Mouse (Mus musculus) stomach, embryonic 16.5 days (tissue): ENCODE data around the gene Iqce. TPM values are rescaled to one million over a fixed set of nuclear protein-coding genes. Genes with fewer than 3 reads are reported as not detected.

Source experiments
- ATAC-seq: fragments of 200-750 bp; cut with Nextera tagmentation; 2 replicates; pipeline ENCODE4 v1.8.0; 2017; ENCODE audit warnings: moderate number of reproducible peaks, moderate TSS enrichment; ENCODE audit not compliant: insufficient read depth, low FRiP score
- H3K27ac ChIP-seq: fragments of 300-500 bp; sonication (generic); 2 replicates; pipeline ENCODE4 v1.5.1; 2014; ENCODE audit warnings: low read length
- H3K27me3 ChIP-seq: fragments of 300-500 bp; sonication (generic); 2 replicates; pipeline ENCODE4 v1.6.1; 2014; ENCODE audit warnings: low read length, control low read depth, mixed read lengths; ENCODE audit not compliant: control insufficient read depth, insufficient read depth
- H3K36me3 ChIP-seq: fragments of 300-500 bp; sonication (generic); 2 replicates; pipeline ENCODE4 v1.6.1; 2014; ENCODE audit warnings: low read length; ENCODE audit not compliant: control insufficient read depth, insufficient read depth
- H3K4me1 ChIP-seq: fragments of 300-500 bp; sonication (generic); 2 replicates; pipeline ENCODE4 v1.6.1; 2014; ENCODE audit warnings: low read length, control low read depth, mixed read lengths; ENCODE audit not compliant: control insufficient read depth, insufficient read depth
- H3K4me2 ChIP-seq: fragments of 300-500 bp; sonication (generic); 2 replicates; pipeline ENCODE4 v1.6.1; 2014; ENCODE audit warnings: low read depth, low read length, mixed read lengths
- H3K4me3 ChIP-seq: fragments of 300-500 bp; sonication (generic); replicated peaks from 2 replicates; pipeline ENCODE4 v1.5.1; 2014; ENCODE audit warnings: mild to moderate bottlenecking, low read length
- H3K9ac ChIP-seq: fragments of 300-500 bp; sonication (generic); 2 replicates; pipeline ENCODE4 v1.6.1; 2014; ENCODE audit warnings: low read length
- H3K9me3 ChIP-seq: fragments of 300-500 bp; sonication (generic); replicated peaks from 2 replicates; pipeline ENCODE4 v1.6.1; 2016; ENCODE audit warnings: low read length, control low read depth; ENCODE audit not compliant: control insufficient read depth
- WGBS: fragments of 180-500 bp; shearing (Covaris S2); extraction: QIAGEN DNeasy Blood & Tissue Kit; methylation state at CpG from one replicate; pipeline ENCODE4 v1.1.7; 2014; 5-methylcytosine and 5-hydroxymethylcytosine counted together
- polyA plus RNA-seq: library from polyadenylated mRNA; unstranded; fragments of >200 nt; fragmentation: Nextera tagmentation; extraction: Ambion mirVana; gene quantifications from 2 replicates; pipeline ENCODE4 v1.2.1, GENCODE M21; 2015

The Iqce gene
- polyA plus RNA-seq, 1 experiment from 2014 or later = 21.1 TPM

DNA sequence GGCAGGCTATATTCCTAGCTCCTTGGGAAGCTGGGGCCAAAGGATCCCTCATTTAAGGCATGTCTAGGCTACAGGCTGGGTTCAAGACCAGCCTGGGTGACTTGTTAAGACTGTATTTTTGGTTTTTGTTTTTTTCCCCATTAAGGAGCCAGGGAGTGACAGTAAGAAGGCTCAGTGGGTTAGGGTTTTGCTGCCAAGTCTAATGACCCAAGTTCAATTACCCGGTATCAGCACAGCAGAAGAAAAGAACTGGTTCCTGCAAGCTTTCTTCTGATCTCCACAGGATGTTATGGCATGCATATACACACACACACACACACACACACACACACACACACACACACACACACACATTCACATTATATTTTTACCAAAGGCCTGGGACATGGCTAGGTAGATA lies 41.8 kb downstream of the Iqce start:
- H3K4me2 ChIP-seq = no peak overlapping the region
- no peak for ATAC-seq
- H3K27ac ChIP-seq = no peak overlapping the region
- no peaks in the 10 kb centered on the region for H3K9me3 ChIP-seq
- 56% methylated on average over 1 of the region's 1 CpGs for whole genome bisulfite sequencing
- peaks cover 29% of the 10 kb centered on the region for H3K4me1 ChIP-seq
- no peak overlapping the region for H3K9ac ChIP-seq
- no peak overlapping the region for H3K4me3 ChIP-seq
- H3K36me3 ChIP-seq = no peaks in the 10 kb centered on the region
- no peaks in the 10 kb centered on the region for H3K27me3 ChIP-seq

- Histone ChIP-seq H3K27ac (no peak overlapping the region), H3K9ac (0 out of 2 replicates have a peak overlapping the region, but pooled peaks have one; percentile 44), H3K36me3 (no peaks in the 10 kb centered on the region), H3K9me3 (no peaks in the 10 kb centered on the region), H3K4me1 (peaks cover 29% of the 10 kb centered on the region), H3K4me2 (no peak overlapping the region), H3K27me3 (no peaks in the 10 kb centered on the region), H3K4me3 (no peak overlapping the region)
- ATAC-seq = no peak
- WGBS = 54% methylated on average over 16 of the region's 16 CpGs
Observed at GRCm38 (mm10) chr5:140659607-140660272, 42.4 kb downstream of the Iqce start.

DNA sequence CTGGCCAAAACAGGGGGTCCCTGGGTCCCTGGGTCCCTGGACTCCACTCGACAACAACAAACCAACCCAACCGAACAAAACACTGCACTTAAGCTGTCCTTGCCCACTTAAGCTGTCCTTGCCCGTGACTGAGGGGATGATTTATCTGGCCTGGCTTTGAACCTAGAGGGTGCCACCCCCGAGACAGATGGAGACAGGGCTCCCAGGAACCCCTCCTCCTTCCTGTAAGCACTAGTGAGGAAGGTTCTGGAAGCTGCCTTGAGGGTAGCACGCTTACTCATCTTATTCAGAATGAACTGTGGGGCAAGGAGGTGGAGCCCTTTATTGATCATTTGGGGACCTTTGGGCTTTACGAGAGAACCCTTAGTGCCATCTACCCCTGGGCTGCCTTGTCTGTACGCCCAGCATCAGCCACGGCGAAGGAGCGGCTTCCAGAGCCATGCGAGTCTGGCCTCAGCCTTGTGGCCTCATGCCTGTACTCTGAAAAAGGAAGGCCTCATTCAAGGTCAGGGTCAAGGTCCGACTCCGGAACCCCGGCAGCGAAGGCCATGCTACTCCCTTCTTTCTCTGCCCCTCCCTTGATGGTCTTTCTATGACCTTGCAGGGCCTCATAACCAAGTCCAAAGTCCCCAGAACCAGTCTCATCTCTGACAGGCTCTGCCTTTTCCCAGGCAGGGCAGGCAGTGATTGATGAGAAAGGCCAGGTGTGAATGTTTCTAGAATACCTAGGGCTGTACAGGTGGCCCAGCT lies 47.9 kb downstream of the Iqce start:
- no peaks in the 10 kb centered on the region for H3K9me3 ChIP-seq
- no peaks in the 10 kb centered on the region for H3K27me3 ChIP-seq
- no peak overlapping the region for H3K4me3 ChIP-seq
- peaks cover 6% of the 10 kb centered on the region for H3K4me1 ChIP-seq
- H3K9ac ChIP-seq = no peak overlapping the region
- H3K27ac ChIP-seq = no peak overlapping the region
- peak; percentile 30; the same call in 1 of the 2 replicates for ATAC-seq
- H3K4me2 ChIP-seq = no peak overlapping the region
- no peaks in the 10 kb centered on the region for H3K36me3 ChIP-seq
- 69% methylated on average over 15 of the region's 15 CpGs for WGBS

- Histone ChIP-seq H3K4me3 (no peak overlapping the region), H3K4me1 (peaks cover 13% of the 10 kb centered on the region), H3K9me3 (no peaks in the 10 kb centered on the region), H3K27ac (peak overlapping the region; percentile 30; the same call in 1 of the 2 replicates), H3K4me2 (no peak overlapping the region), H3K9ac (no peak overlapping the region), H3K36me3 (no peaks in the 10 kb centered on the region), H3K27me3 (no peaks in the 10 kb centered on the region)
- 54% methylated on average over 7 of the region's 7 CpGs for WGBS
- no peak for ATAC-seq
Observed at GRCm38 (mm10) chr5:140652587-140652986, 49.6 kb downstream of the Iqce start.

GRCm38 (mm10) chr5:140651231-140651630 lies 50.9 kb downstream of the Iqce start:
- WGBS = 85% methylated on average over 11 of the region's 11 CpGs
- Histone ChIP-seq H3K27me3 (no peaks in the 10 kb centered on the region), H3K9ac (no peak overlapping the region), H3K27ac (no peak overlapping the region), H3K4me3 (no peak overlapping the region), H3K4me1 (peaks cover 26% of the 10 kb centered on the region), H3K4me2 (no peak overlapping the region), H3K9me3 (no peaks in the 10 kb centered on the region), H3K36me3 (no peaks in the 10 kb centered on the region)
- no peak for ATAC-seq

DNA sequence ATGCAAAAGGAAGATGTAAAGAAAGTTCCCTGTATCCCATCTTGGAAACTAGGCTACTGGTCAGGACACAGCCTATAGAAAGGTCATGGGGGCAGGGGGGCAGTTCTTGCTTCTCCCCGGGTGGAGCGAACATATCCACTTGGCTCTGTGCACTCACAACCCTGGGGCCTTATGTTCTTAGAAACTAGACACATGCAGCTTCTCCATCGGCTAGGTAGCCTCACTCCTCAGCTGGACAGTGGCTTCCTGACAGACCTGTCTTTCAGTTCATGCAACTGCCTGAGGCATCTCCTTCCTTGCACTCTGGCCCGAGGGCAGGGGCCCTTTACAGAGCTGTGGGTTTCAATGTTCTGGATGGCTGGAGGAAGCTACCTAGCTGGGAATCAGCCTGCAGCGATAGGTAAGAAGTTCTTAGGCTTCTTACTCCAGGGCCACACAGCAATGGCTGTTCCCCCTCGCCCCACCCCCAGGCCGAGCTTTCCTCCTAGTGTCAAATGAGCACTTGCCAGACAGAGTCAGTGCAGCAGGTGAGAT lies 52.2 kb downstream of the Iqce start:
- no peak for ATAC-seq
- Histone ChIP-seq H3K36me3 (no peaks in the 10 kb centered on the region), H3K4me2 (peak overlapping the region; percentile 84), H3K9me3 (no peaks in the 10 kb centered on the region), H3K27ac (no peak overlapping the region), H3K27me3 (no peaks in the 10 kb centered on the region), H3K9ac (no peak overlapping the region), H3K4me1 (peaks cover 38% of the 10 kb centered on the region), H3K4me3 (no peak overlapping the region)
- 70% methylated on average over 7 of the region's 7 CpGs for WGBS

- Histone ChIP-seq H3K9ac (peak overlapping the region; percentile 70), H3K4me3 (peak overlapping the region; percentile 95), H3K4me1 (peaks cover 43% of the 10 kb centered on the region), H3K27ac (peak overlapping the region; percentile 51; the same call in 1 of the 2 replicates), H3K4me2 (peak overlapping the region; percentile 84), H3K9me3 (no peaks in the 10 kb centered on the region), H3K27me3 (no peaks in the 10 kb centered on the region), H3K36me3 (no peaks in the 10 kb centered on the region)
- ATAC-seq = peak; percentile 97
- 8% methylated on average over 25 of the region's 26 CpGs for WGBS
Observed at GRCm38 (mm10) chr5:140649101-140649667, 53.0 kb downstream of the Iqce start.

DNA sequence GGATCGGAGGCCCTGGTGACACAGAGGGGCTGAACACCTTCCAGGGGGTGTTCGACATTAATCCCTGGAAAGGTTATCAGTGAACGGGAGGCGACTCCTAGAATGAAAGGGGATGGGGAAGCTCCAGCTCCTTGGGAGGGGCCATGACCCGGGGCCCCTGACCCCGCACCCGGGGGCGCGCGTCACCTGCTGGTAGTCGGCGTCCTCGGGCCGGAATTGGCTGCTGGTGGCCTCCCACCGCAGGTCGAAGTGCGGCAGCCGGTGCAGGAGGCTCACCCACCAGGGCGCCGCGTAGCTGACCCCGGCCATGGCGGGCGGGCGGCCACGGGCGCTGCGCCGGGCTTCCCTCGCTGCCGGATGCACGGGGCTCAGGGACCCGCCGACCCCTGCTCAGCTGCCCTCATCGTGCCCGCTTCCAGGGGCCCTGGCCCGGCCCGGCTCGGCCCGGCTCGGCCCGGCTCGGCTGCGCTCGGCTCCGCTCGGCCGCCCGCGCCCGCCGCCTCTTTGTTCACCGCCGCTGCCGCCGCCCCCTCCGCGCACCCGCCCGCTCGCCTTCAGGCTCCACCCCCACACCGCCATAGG lies 53.6 kb downstream of the Iqce start, which contains the start of gene Ttyh3:
TSS of gene Ttyh3 (minus strand) at position 513 of the 582 bp plus-strand sequence.
- H3K27ac ChIP-seq = peak within 1 kb of the TSS; percentile 87
- peaks cover 43% of the 10 kb centered on the region for H3K4me1 ChIP-seq
- H3K27me3 ChIP-seq = no peaks in the 10 kb centered on the region
- no peak for ATAC-seq
- no peaks in the 10 kb centered on the region for H3K9me3 ChIP-seq
- peak within 1 kb of the TSS; percentile 98 for H3K9ac ChIP-seq
- H3K4me2 ChIP-seq = peak within 1 kb of the TSS; percentile 89
- WGBS = under 1% methylated on average over 51 of the region's 62 CpGs
- peak within 1 kb of the TSS; percentile 95 for H3K4me3 ChIP-seq
- no peaks in the 10 kb centered on the region for H3K36me3 ChIP-seq
